Mouse (Mus musculus) neural tube, embryonic 15.5 days (tissue): ENCODE data around the gene Hoxd11. TPM values are rescaled to one million over a fixed set of nuclear protein-coding genes. Genes with fewer than 3 reads are reported as not detected.
A peak's percentile ranks its signal among the peaks of the same experiment; 100 is the strongest.

Source experiments
- ATAC-seq: fragments of 200-750 bp; cut with Nextera tagmentation; 2 replicates; pipeline ENCODE4 v1.8.0; 2017; ENCODE audit warnings: mild to moderate bottlenecking, moderate TSS enrichment, moderate library complexity; ENCODE audit not compliant: low FRiP score
- H3K27ac ChIP-seq: fragments of 300-500 bp; sonication (generic); replicated peaks from 2 replicates; pipeline ENCODE4 v1.5.1; 2015; ENCODE audit warnings: mild to moderate bottlenecking, inconsistent platforms
- H3K27me3 ChIP-seq: fragments of 300-500 bp; sonication (generic); replicated peaks from 2 replicates; pipeline ENCODE4 v1.6.1; 2015; ENCODE audit warnings: inconsistent platforms
- H3K36me3 ChIP-seq: fragments of 300-500 bp; sonication (generic); 2 replicates; pipeline ENCODE4 v1.6.1; 2015; ENCODE audit warnings: inconsistent platforms
- H3K4me1 ChIP-seq: fragments of 300-500 bp; sonication (generic); 2 replicates; pipeline ENCODE4 v1.6.1; 2015; ENCODE audit warnings: inconsistent platforms
- H3K4me2 ChIP-seq: fragments of 300-500 bp; sonication (generic); 2 replicates; pipeline ENCODE4 v1.6.1; 2015; ENCODE audit warnings: inconsistent platforms, mild to moderate bottlenecking, moderate library complexity
- H3K4me3 ChIP-seq: fragments of 300-500 bp; sonication (generic); replicated peaks from 2 replicates; pipeline ENCODE4 v1.5.1; 2015; ENCODE audit warnings: mild to moderate bottlenecking, inconsistent platforms
- H3K9ac ChIP-seq: fragments of 300-500 bp; sonication (generic); replicated peaks from 2 replicates; pipeline ENCODE4 v1.6.1; 2015; ENCODE audit warnings: mild to moderate bottlenecking, inconsistent platforms
- H3K9me3 ChIP-seq: fragments of 300-500 bp; sonication (generic); replicated peaks from 2 replicates; pipeline ENCODE4 v1.6.1; 2016; ENCODE audit warnings: inconsistent platforms
- WGBS: fragments of 180-500 bp; shearing (Covaris S2); methylation state at CpG from one replicate; pipeline ENCODE4 v1.1.7; 2015; ENCODE audit warnings: mixed read lengths; 5-methylcytosine and 5-hydroxymethylcytosine counted together
- polyA plus RNA-seq: library from polyadenylated mRNA; unstranded; fragments of >200 nt; fragmentation: Nextera tagmentation; extraction: Ambion mirVana; gene quantifications from 2 replicates; pipeline ENCODE4 v1.2.1, GENCODE M21; 2015

The Hoxd11 gene
- polyA plus RNA-seq, 1 experiment from 2014 or later = 4.1 TPM

- Histone ChIP-seq H3K4me1 (peaks cover 36% of the 10 kb centered on the region), H3K27me3 (0 out of 2 replicates have a peak, but pooled peaks cover 11% of the 10 kb centered on the region), H3K36me3 (no peaks in the 10 kb centered on the region), H3K4me3 (no peak overlapping the region), H3K9ac (no peak overlapping the region), H3K27ac (peak overlapping the region; percentile 43; the same call in 1 of the 2 replicates), H3K9me3 (no peaks in the 10 kb centered on the region), H3K4me2 (peak overlapping the region; percentile 39)
- ATAC-seq = no peak
- 10% methylated on average over 17 of the region's 17 CpGs for WGBS
Observed at GRCm38 (mm10) chr2:74701949-74702819, 22.8 kb downstream of the Hoxd11 start.

GRCm38 (mm10) chr2:74702820-74703219 is 23.5 kb downstream of the Hoxd11 start:
- H3K27ac ChIP-seq = no peak overlapping the region
- no peaks in the 10 kb centered on the region for H3K9me3 ChIP-seq
- H3K9ac ChIP-seq = no peak overlapping the region
- 36% methylated on average over 6 of the region's 6 CpGs for WGBS
- H3K4me1 ChIP-seq = peaks cover 37% of the 10 kb centered on the region
- no peaks in the 10 kb centered on the region for H3K36me3 ChIP-seq
- H3K27me3 ChIP-seq = 0 out of 2 replicates have a peak, but pooled peaks cover 11% of the 10 kb centered on the region
- no peak overlapping the region for H3K4me3 ChIP-seq
- no peak for ATAC-seq
- H3K4me2 ChIP-seq = peak overlapping the region; percentile 60; the same call in 1 of the 2 replicates

GRCm38 (mm10) chr2:74703317-74703716 is 24.0 kb downstream of the Hoxd11 start:
- Histone ChIP-seq H3K4me1 (peaks cover 40% of the 10 kb centered on the region), H3K27ac (peak overlapping the region; percentile 99), H3K27me3 (0 out of 2 replicates have a peak, but pooled peaks cover 11% of the 10 kb centered on the region), H3K36me3 (no peaks in the 10 kb centered on the region), H3K9me3 (no peaks in the 10 kb centered on the region), H3K4me2 (peak overlapping the region; percentile 60), H3K9ac (peak overlapping the region; percentile 91), H3K4me3 (peak overlapping the region; percentile 70)
- ATAC-seq = no peak
- WGBS = 19% methylated on average over 10 of the region's 10 CpGs

- H3K36me3 ChIP-seq = no peaks in the 10 kb centered on the region
- WGBS = 5% methylated on average over 24 of the region's 26 CpGs
- H3K27ac ChIP-seq = peak overlapping the region; percentile 99
- peak overlapping the region; percentile 60 for H3K4me2 ChIP-seq
- peak overlapping the region; percentile 91 for H3K9ac ChIP-seq
- H3K27me3 ChIP-seq = 0 out of 2 replicates have a peak, but pooled peaks cover 11% of the 10 kb centered on the region
- peaks cover 46% of the 10 kb centered on the region for H3K4me1 ChIP-seq
- peak overlapping the region; percentile 70 for H3K4me3 ChIP-seq
- no peaks in the 10 kb centered on the region for H3K9me3 ChIP-seq
- no peak for ATAC-seq
Observed at GRCm38 (mm10) chr2:74703720-74704392, 24.5 kb downstream of the Hoxd11 start.

- Histone ChIP-seq H3K4me3 (peak within 1 kb of the TSS; percentile 70), H3K9me3 (no peaks in the 10 kb centered on the region), H3K27me3 (0 out of 2 replicates have a peak, but pooled peaks cover 11% of the 10 kb centered on the region), H3K36me3 (no peaks in the 10 kb centered on the region), H3K9ac (peak within 1 kb of the TSS; percentile 91), H3K27ac (peak within 1 kb of the TSS; percentile 99), H3K4me1 (peaks cover 52% of the 10 kb centered on the region), H3K4me2 (peak within 1 kb of the TSS; percentile 60)
- peak; percentile 58 for ATAC-seq
- WGBS = 2% methylated on average over 47 of the region's 52 CpGs
Observed at GRCm38 (mm10) chr2:74704393-74704998, 25.1 kb downstream of the Hoxd11 start, which contains the start of gene Hoxd8. Gene Hoxd8 (plus strand): TSS chr2:74704615.

GRCm38 (mm10) chr2:74704999-74705466 is 25.7 kb downstream of the Hoxd11 start:
- H3K36me3 ChIP-seq = no peaks in the 10 kb centered on the region
- H3K4me2 ChIP-seq = peak overlapping the region; percentile 60
- peak; percentile 43 for ATAC-seq
- H3K9ac ChIP-seq = peak overlapping the region; percentile 91
- H3K27ac ChIP-seq = peak overlapping the region; percentile 99
- H3K4me3 ChIP-seq = peak overlapping the region; percentile 70
- H3K27me3 ChIP-seq = 0 out of 2 replicates have a peak, but pooled peaks cover 11% of the 10 kb centered on the region
- 0% methylated on average over 39 of the region's 66 CpGs for WGBS
- H3K9me3 ChIP-seq = no peaks in the 10 kb centered on the region
- H3K4me1 ChIP-seq = peaks cover 52% of the 10 kb centered on the region

GRCm38 (mm10) chr2:74705467-74706089 is 26.2 kb downstream of the Hoxd11 start:
- Histone ChIP-seq H3K9me3 (no peaks in the 10 kb centered on the region), H3K4me1 (peaks cover 52% of the 10 kb centered on the region), H3K27me3 (0 out of 2 replicates have a peak, but pooled peaks cover 7% of the 10 kb centered on the region), H3K4me3 (peak overlapping the region; percentile 70), H3K9ac (peak overlapping the region; percentile 91), H3K27ac (peak overlapping the region; percentile 99), H3K4me2 (peak overlapping the region; percentile 60), H3K36me3 (no peaks in the 10 kb centered on the region)
- WGBS = 1% methylated on average over 62 of the region's 85 CpGs
- ATAC-seq = peak; percentile 65

GRCm38 (mm10) chr2:74706393-74706960 is 27.1 kb downstream of the Hoxd11 start:
- H3K27ac ChIP-seq = peak overlapping the region; percentile 99
- H3K9me3 ChIP-seq = no peaks in the 10 kb centered on the region
- 2% methylated on average over 13 of the region's 13 CpGs for WGBS
- H3K36me3 ChIP-seq = no peaks in the 10 kb centered on the region
- no peaks in the 10 kb centered on the region for H3K27me3 ChIP-seq
- H3K4me1 ChIP-seq = peaks cover 52% of the 10 kb centered on the region
- peak overlapping the region; percentile 91 for H3K9ac ChIP-seq
- ATAC-seq = no peak
- peak overlapping the region; percentile 70 for H3K4me3 ChIP-seq
- H3K4me2 ChIP-seq = peak overlapping the region; percentile 60

- no peaks in the 10 kb centered on the region for H3K9me3 ChIP-seq
- peak overlapping the region; percentile 44 for H3K9ac ChIP-seq
- peak overlapping the region; percentile 34 for H3K4me3 ChIP-seq
- ATAC-seq = no peak
- peak overlapping the region; percentile 60 for H3K4me2 ChIP-seq
- H3K36me3 ChIP-seq = no peaks in the 10 kb centered on the region
- WGBS = 10% methylated on average over 7 of the region's 7 CpGs
- peaks cover 52% of the 10 kb centered on the region for H3K4me1 ChIP-seq
- no peaks in the 10 kb centered on the region for H3K27me3 ChIP-seq
- peak overlapping the region; percentile 73 for H3K27ac ChIP-seq
Observed at GRCm38 (mm10) chr2:74707599-74707998, 28.2 kb downstream of the Hoxd11 start.

GRCm38 (mm10) chr2:74708676-74709075 is 29.3 kb downstream of the Hoxd11 start:
- H3K4me1 ChIP-seq = peaks cover 47% of the 10 kb centered on the region
- WGBS = 18% methylated on average over 4 of the region's 4 CpGs
- peak overlapping the region; percentile 99 for H3K27ac ChIP-seq

More at GRCm38 (mm10) chr2:74708676-74709075, 29.3 kb downstream of the Hoxd11 start:
- H3K9ac ChIP-seq = peak overlapping the region; percentile 26; the same call in 1 of the 2 replicates
- H3K9me3 ChIP-seq = no peaks in the 10 kb centered on the region
- no peaks in the 10 kb centered on the region for H3K27me3 ChIP-seq
- no peak for ATAC-seq
- H3K4me3 ChIP-seq = peak overlapping the region; percentile 21
- H3K36me3 ChIP-seq = no peaks in the 10 kb centered on the region
- peak overlapping the region; percentile 60 for H3K4me2 ChIP-seq
